Mouse (Mus musculus): ENCODE data around the gene Tecrl. TPM values are rescaled to one million over a fixed set of nuclear protein-coding genes. Genes with fewer than 3 reads are reported as not detected.

Tecrl gene
- polyA plus RNA-seq (2017; shearing (Covaris generic)) = not detected

DNA sequence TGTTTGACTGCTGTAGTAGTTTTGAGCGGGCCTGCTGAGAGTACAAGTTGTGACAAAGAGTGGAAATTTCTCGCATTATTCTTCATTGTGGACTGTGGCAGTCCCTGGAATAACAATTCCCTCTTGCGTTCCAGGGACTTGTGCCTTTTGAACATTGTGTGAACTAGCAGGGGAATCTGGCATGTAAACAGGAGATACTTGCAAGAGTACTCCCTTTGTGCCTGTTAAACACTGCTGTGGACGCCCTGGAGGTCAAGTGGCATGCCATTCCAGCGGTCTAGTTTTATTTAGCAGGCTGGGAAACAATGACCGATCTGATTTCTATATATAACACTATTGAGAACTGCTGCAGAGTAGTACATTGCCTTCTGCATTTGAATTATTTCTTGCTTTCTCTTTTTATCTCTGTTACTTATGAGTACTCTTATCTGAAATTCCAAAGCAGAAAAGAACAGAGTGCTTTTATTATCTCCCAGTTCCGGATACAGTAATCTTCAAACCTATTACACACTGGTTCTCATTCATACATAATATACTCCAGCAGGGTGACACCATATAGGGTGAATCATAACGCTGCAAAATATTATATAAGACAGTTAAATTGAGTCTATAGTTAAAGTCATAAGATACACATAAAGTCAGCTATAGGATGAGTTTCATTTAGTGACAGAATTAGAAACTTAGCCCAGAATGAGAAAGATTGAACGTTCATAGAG lies at the start of gene Tecrl:
Tecrl (minus strand) TSS at position 350 of the 716 bp plus-strand sequence.

Measured in inflammation-experienced regulatory T-cells (primary cell).